Mouse (Mus musculus) lung, embryonic 16.5 days (tissue): Measurements from ENCODE around the gene Rnf213. TPM values are rescaled to one million over a fixed set of nuclear protein-coding genes. Genes with fewer than 3 reads are reported as not detected.
"Not testable (repeated sequence)": the region's sequence is repeated elsewhere in the genome, so short reads cannot be mapped to it uniquely, and the experiment has no call there.

Source experiments
- ATAC-seq: fragments of 200-750 bp; cut with Nextera tagmentation; 2 replicates; pipeline ENCODE4 v1.8.0; 2017; ENCODE audit warnings: low read depth, mild to moderate bottlenecking, moderate library complexity
- H3K27ac ChIP-seq: fragments of 300-500 bp; sonication (generic); 2 replicates; pipeline ENCODE4 v1.5.1; 2014; ENCODE audit warnings: mild to moderate bottlenecking, control low read depth, low read length
- H3K27me3 ChIP-seq: fragments of 300-500 bp; sonication (generic); 2 replicates; pipeline ENCODE4 v1.6.1; 2014; ENCODE audit warnings: low read depth, low read length, mixed read lengths; ENCODE audit not compliant: control insufficient read depth, insufficient read depth
- H3K36me3 ChIP-seq: fragments of 300-500 bp; sonication (generic); 2 replicates; pipeline ENCODE4 v1.6.1; 2014; ENCODE audit warnings: low read length; ENCODE audit not compliant: control insufficient read depth, insufficient read depth
- H3K4me1 ChIP-seq: fragments of 300-500 bp; sonication (generic); replicated peaks from 2 replicates; pipeline ENCODE4 v1.6.1; 2014; ENCODE audit warnings: low read length, mixed read lengths; ENCODE audit not compliant: control insufficient read depth, insufficient read depth
- H3K4me2 ChIP-seq: fragments of 300-500 bp; sonication (generic); 2 replicates; pipeline ENCODE4 v1.6.1; 2014; ENCODE audit warnings: low read depth, low read length, control low read depth
- H3K4me3 ChIP-seq: fragments of 300-500 bp; sonication (generic); 2 replicates; pipeline ENCODE4 v1.5.1; 2014; ENCODE audit warnings: mild to moderate bottlenecking, low read length, control low read depth
- H3K9ac ChIP-seq: fragments of 300-500 bp; sonication (generic); 2 replicates; pipeline ENCODE4 v1.6.1; 2014; ENCODE audit warnings: low read length, control low read depth
- H3K9me3 ChIP-seq: fragments of 300-500 bp; sonication (generic); 2 replicates; pipeline ENCODE4 v1.6.1; 2016; ENCODE audit warnings: low read length; ENCODE audit not compliant: control insufficient read depth
- WGBS: fragments of 180-500 bp; shearing (Covaris S2); extraction: QIAGEN DNeasy Blood & Tissue Kit; methylation state at CpG from one replicate; pipeline ENCODE4 v1.1.7; 2014; 5-methylcytosine and 5-hydroxymethylcytosine counted together
- polyA plus RNA-seq: library from polyadenylated mRNA; unstranded; fragments of >200 nt; fragmentation: Nextera tagmentation; extraction: Ambion mirVana; gene quantifications from 2 replicates; pipeline ENCODE4 v1.2.1, GENCODE M21; 2015

Rnf213 gene
- polyA plus RNA-seq, 1 experiment from 2014 or later = 6.8 TPM

DNA sequence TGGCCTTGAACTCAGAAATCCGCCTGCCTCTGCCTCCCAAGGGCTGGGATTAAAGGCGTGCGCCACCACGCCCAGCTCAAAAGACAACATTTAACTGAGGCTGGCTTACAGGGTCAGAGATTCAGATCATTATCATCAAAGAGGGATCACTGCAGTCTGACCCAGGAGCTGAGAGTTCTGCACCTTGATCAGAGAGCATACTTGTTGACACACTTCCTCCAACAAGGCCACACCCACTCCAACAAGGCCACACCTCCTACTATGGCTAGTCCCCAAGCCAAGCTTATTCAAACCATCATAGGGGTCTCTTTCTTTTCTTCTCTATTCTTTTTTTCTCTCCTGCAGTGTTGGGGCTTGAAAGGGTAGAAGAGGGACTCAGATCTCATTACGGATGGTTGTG, 6.6 kb upstream of the Rnf213 start:
- no peak overlapping the region for H3K4me3 ChIP-seq
- peaks cover 7% of the 10 kb centered on the region for H3K4me1 ChIP-seq
- no peak overlapping the region for H3K9ac ChIP-seq
- no peak for ATAC-seq
- no peaks in the 10 kb centered on the region for H3K27me3 ChIP-seq
- H3K9me3 ChIP-seq = no peaks in the 10 kb centered on the region
- WGBS = 90% methylated on average over 5 of the region's 5 CpGs
- no peaks in the 10 kb centered on the region for H3K36me3 ChIP-seq
- H3K27ac ChIP-seq = no peak overlapping the region
- H3K4me2 ChIP-seq = no peak overlapping the region

DNA sequence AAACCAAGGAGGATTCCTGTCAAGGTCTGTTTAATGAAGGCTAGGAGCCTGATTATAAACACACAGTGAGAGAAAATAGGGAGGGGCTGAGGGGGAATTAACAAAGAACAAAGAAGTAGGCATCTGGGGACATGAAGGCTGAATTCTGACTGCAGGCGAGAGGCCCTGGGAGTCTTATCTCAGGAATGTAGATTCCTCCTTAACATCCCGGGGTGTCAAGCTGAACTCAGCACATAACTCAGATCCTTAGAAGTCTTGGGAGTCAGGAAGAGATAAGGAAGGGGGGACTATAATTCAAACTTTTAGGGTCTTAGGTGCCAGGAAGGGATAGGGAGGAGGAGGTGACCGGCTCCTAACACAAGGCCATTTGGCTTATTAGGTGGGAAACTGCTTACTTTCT, 5.6 kb upstream of the Rnf213 start:
- ATAC-seq, H3K4me3 ChIP-seq, H3K4me1 ChIP-seq, H3K9me3 ChIP-seq, H3K36me3 ChIP-seq, H3K9ac ChIP-seq, H3K4me2 ChIP-seq, H3K27ac ChIP-seq, H3K27me3 ChIP-seq: not testable (repeated sequence)
- WGBS = 9% methylated on average over 3 of the region's 3 CpGs

DNA sequence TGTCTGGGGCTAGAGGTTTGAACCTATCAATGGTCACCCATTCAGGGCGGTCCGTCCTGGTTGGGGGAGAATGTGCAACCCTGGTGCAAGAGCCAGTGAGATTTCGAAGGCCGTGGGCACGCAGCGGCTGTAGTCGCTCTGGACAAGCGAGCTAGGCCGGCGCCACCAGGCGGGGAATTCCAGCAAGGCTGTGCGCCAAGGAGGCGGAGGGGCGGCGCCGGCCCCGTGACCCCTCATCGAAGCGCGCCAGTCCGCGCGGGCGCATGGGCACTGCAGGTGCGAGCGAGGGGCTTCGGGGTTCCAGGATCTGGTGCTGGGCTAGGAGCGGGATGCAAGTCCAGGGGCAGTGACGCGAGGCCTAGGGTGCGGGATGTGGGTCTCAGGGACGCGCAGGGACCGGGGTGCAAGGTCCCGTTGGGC, 3.0 kb upstream of the Rnf213 start:
- Histone ChIP-seq H3K4me3 (peak overlapping the region; percentile 82), H3K27me3 (no peaks in the 10 kb centered on the region), H3K27ac (peak overlapping the region; percentile 95), H3K36me3 (no peaks in the 10 kb centered on the region), H3K4me1 (peaks cover 13% of the 10 kb centered on the region), H3K9me3 (no peaks in the 10 kb centered on the region), H3K4me2 (peak overlapping the region; percentile 85), H3K9ac (peak overlapping the region; percentile 82)
- peak; percentile 72 for ATAC-seq
- under 1% methylated on average over 35 of the region's 35 CpGs for WGBS

DNA sequence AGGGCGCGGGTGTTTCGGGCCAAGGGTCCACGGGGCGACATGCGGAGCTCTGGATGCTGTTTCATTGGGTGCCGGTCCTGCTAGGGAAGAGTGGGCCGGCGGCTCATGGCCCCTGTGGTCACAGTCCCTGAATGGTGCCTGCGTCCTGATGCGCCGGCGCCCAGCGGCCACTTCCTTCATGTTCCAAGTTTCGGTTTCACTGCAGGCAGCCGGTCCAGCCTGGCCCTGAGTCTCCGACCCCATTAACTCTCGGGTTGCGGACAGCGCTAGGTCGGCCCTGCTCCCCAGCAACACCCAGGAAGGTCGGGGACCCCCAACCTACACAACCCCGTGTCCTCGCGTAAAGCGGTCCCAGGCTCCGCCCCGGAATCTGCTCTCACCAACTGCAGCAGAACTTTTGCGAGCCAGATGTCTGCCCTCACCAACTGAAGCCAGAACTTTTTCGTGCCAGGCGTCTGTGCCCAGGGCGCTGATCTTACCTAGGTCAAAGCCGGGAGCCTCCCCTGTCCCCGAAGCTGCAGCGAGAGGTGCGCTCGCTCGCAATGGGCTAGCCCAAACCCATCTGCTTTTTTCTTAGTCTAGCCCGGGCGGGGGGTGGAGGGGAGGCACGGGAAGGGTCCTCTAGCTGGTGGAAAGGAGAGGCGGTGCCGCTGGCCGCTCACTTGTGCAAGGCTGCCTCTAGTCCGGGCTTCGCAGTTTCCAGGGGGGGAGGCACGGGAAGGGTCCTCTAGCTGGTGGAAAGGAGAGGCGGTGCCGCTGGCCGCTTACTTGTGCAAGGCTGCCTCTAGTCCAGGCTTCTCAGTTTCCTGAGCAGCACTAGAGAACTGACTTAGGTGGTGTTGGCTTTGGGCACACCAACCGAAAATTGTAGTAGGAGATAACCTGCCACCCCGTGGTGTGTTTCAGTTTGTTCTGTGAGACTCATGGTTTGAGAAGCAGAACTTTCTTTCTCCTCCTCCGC, 2.3 kb upstream of the Rnf213 start:
- Histone ChIP-seq H3K27ac (peak overlapping the region; percentile 95), H3K4me1 (peaks cover 15% of the 10 kb centered on the region), H3K27me3 (no peaks in the 10 kb centered on the region), H3K4me2 (peak overlapping the region; percentile 85), H3K9ac (peak overlapping the region; percentile 82), H3K36me3 (no peaks in the 10 kb centered on the region), H3K4me3 (peak overlapping the region; percentile 82), H3K9me3 (no peaks in the 10 kb centered on the region)
- WGBS = 1% methylated on average over 53 of the region's 53 CpGs
- peak; percentile 59 for ATAC-seq

DNA sequence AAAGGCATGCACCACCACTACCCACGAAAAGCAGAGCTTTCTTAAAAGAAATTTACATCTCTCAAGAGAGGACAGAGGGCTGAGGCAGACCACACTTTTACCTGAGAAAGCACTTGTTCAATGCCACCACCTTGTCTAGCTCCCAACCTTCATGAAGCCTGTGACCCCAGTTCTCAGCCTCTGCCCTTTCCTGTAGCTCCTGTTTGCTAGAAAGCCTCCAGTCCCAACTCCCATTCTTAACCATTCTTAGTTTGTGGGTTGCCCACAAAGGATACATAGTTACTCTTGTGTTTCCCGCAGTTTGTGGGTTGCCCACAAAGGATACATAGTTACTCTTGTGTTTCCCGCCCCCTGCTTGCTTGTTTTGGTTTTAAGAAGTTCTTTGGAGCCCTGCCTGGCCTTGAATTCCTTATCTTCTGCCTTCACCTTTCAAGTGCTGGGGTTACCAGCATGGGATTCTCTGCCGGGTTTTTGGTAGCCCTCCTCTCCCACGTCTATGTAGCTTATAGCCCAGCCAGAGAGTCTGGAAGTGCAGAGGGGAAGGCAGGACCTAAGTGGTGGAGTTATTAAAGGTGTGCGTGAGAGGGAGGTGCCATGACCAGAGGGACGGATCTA, 1.4 kb upstream of the Rnf213 start:
- Histone ChIP-seq H3K4me2 (peak overlapping the region; percentile 85), H3K27me3 (no peaks in the 10 kb centered on the region)

DNA sequence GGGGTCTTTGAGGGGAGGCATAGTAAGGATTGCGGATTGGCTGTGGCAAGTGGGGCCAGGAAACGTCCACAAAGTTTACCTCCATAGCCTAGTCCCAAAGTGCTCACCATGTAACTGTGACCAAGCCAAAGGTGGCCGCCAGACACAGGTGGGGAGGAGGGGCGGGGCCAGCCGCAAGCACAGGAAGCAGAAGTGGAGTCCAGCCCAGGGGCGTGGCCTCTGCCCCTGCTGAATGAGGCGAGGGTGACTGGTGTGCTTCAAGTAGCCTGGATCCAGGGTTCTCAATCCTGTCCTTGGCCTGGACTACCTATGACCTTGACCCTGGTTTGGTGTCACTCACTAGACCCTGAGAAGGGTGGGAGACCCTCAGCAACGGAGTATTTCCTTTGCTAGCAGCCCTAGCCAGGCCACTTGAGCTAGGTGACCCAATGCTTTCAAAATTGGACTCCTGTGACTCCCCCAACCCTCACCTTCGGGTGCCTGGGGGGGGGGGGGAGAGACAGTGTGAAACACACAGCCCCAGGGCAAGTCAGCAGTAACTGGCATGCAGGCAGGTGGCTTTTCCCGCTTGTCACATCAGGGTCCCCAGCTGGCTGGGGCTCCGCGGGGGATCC, 792 bp upstream of the Rnf213 start:
- WGBS = 6% methylated on average over 12 of the region's 12 CpGs
- Histone ChIP-seq H3K4me2 (peak overlapping the region; percentile 79), H3K4me3 (peak overlapping the region; percentile 78), H3K9me3 (no peaks in the 10 kb centered on the region), H3K27ac (peak overlapping the region; percentile 90), H3K27me3 (no peaks in the 10 kb centered on the region), H3K36me3 (no peaks in the 10 kb centered on the region), H3K9ac (peak overlapping the region; percentile 55), H3K4me1 (peaks cover 15% of the 10 kb centered on the region)
- ATAC-seq = peak; percentile 36; the same call in 1 of the 2 replicates

More for the DNA sequence above, 1.4 kb upstream of the Rnf213 start:
- Histone ChIP-seq H3K4me3 (peak overlapping the region; percentile 78), H3K27ac (peak overlapping the region; percentile 18; the same call in 1 of the 2 replicates), H3K9me3 (no peaks in the 10 kb centered on the region), H3K4me1 (peaks cover 15% of the 10 kb centered on the region), H3K9ac (no peak overlapping the region), H3K36me3 (no peaks in the 10 kb centered on the region)
- ATAC-seq = no peak
- 34% methylated on average over 7 of the region's 7 CpGs for WGBS

DNA sequence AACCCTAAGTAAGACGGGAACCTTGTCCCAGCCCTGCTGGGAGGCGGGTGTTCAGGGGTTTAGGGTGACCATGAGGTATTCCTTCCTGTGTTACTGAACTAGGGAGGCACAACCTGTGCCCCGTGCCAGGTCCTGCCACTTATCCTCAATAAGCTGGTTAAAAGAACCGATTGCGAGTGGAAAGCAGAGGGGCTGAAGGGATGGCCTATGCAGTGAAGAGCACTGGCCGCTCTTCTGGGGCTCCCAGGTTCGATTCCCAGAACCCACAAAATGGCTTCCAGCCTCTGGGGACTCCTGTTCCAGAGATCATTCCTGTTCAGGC, 544 bp downstream of the Rnf213 start:
- Histone ChIP-seq H3K4me2 (peak overlapping the region; percentile 79), H3K36me3 (no peaks in the 10 kb centered on the region), H3K27ac (peak overlapping the region; percentile 90), H3K4me1 (peaks cover 15% of the 10 kb centered on the region), H3K27me3 (no peaks in the 10 kb centered on the region), H3K9ac (peak overlapping the region; percentile 77), H3K4me3 (peak overlapping the region; percentile 78), H3K9me3 (no peaks in the 10 kb centered on the region)
- no peak for ATAC-seq
- 20% methylated on average over 7 of the region's 7 CpGs for WGBS

DNA sequence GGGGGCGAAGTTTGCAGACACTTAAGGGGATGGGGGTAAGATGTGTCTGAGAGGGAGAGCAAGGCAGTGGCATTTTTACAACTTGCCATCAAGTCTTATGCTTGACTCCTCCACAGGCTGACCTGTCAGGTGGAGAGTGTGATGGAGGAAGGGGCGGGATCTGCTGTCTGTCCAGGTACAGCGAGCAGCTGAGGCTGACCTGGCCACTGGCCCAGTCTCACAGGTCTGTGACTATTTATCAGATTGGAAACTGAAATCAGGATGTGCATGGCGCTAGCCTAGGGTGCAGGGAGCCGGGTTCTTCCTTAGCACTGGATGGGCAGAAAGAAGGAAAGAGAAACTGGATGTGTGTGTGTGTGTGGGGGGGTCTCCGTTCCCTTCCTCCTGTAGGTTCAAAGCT, 1.3 kb downstream of the Rnf213 start:
- Histone ChIP-seq H3K36me3 (no peaks in the 10 kb centered on the region), H3K27ac (no peak overlapping the region), H3K27me3 (no peaks in the 10 kb centered on the region), H3K9ac (no peak overlapping the region), H3K9me3 (no peaks in the 10 kb centered on the region), H3K4me3 (no peak overlapping the region; the same call in 1 of the 2 replicates), H3K4me1 (peaks cover 15% of the 10 kb centered on the region), H3K4me2 (peak overlapping the region; percentile 79)
- no peak for ATAC-seq
- WGBS = 42% methylated on average over 6 of the region's 6 CpGs

DNA sequence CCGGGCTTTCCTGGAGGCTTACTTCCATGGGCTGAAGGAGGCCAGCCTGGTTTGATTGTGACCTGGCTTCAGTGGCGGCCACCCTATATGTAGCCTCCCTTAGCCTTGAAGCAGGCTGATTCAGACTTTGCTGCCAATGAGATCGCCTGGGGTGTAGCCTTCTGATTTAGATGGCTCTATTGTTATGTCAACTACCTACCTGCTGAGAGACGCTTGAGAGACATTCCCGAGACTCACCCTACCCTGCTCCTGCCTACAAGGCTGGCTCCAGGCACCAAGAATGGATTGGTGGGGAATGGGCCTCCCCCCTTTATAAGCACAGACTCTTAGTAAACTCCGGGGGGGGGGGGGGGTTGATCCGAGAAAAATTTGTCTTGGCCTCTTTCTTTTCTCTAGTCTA, 2.5 kb downstream of the Rnf213 start:
- Histone ChIP-seq H3K27ac (no peak overlapping the region), H3K36me3 (no peaks in the 10 kb centered on the region), H3K9ac (no peak overlapping the region), H3K4me1 (peaks cover 11% of the 10 kb centered on the region), H3K4me3 (no peak overlapping the region), H3K9me3 (no peaks in the 10 kb centered on the region), H3K27me3 (no peaks in the 10 kb centered on the region), H3K4me2 (no peak overlapping the region)
- WGBS = 34% methylated on average over 7 of the region's 7 CpGs
- no peak for ATAC-seq
